Mouse (Mus musculus) adrenal gland, postnatal 36 days (tissue): ENCODE measurements around the gene Slc25a26. TPM values are rescaled to one million over a fixed set of nuclear protein-coding genes. Genes with fewer than 3 reads are reported as not detected.
A peak's percentile ranks its signal among the peaks of the same experiment; 100 is the strongest.
"Not testable (repeated sequence)": the region's sequence is repeated elsewhere in the genome, so short reads cannot be mapped to it uniquely, and the experiment has no call there.

Source experiments
- DNase-seq, 2 experiments: peaks; one replicate each; pipeline ENCODE4 v3.0.0; 2021; ENCODE audit warnings: mixed read lengths in 1 of 2
- total RNA-seq, 2 experiments: library from RNA; stranded (reverse); gene quantifications; 2 replicates each; pipeline ENCODE4 v1.2.3; 2021

Gene Slc25a26
- total RNA-seq, 2 experiments from 2014 or later, result 14.2 to 14.7 TPM

- DNase-seq, result no peak
These were observed 50.7 kb downstream of the Slc25a26 start for GRCm38 (mm10) chr6:94550851-94551250.

GRCm38 (mm10) chr6:94553085-94553484 is 53.0 kb downstream of the Slc25a26 start:
- DNase-seq, result no peak

- DNase-seq, result not testable (repeated sequence)
These were observed 58.5 kb downstream of the Slc25a26 start for GRCm38 (mm10) chr6:94558603-94559002.

- no peak for DNase-seq
These were observed 60.8 kb downstream of the Slc25a26 start for GRCm38 (mm10) chr6:94560896-94561295.

GRCm38 (mm10) chr6:94561346-94561745 is 61.2 kb downstream of the Slc25a26 start:
- no peak for DNase-seq

- DNase-seq, result peak in 1 of 2 experiments; percentile 14
These were observed 63.2 kb downstream of the Slc25a26 start for GRCm38 (mm10) chr6:94563203-94563940.

- DNase-seq, result no peak
These were observed 65.6 kb downstream of the Slc25a26 start for GRCm38 (mm10) chr6:94565766-94566165.

GRCm38 (mm10) chr6:94568040-94568439 is 67.9 kb downstream of the Slc25a26 start:
- DNase-seq, result no peak

GRCm38 (mm10) chr6:94575526-94576166 is 75.5 kb downstream of the Slc25a26 start:
- no peak for DNase-seq

- DNase-seq, result no peak
These were observed 77.9 kb downstream of the Slc25a26 start for GRCm38 (mm10) chr6:94577991-94578390.

GRCm38 (mm10) chr6:94582055-94582454 is 81.9 kb downstream of the Slc25a26 start:
- DNase-seq, result no peak

- DNase-seq, result no peak
These were observed 84.1 kb downstream of the Slc25a26 start for GRCm38 (mm10) chr6:94584147-94584695.

GRCm38 (mm10) chr6:94584976-94585375 is 84.8 kb downstream of the Slc25a26 start:
- DNase-seq, result no peak

- no peak for DNase-seq
These were observed 88.2 kb downstream of the Slc25a26 start for GRCm38 (mm10) chr6:94588365-94588764.

- DNase-seq, result no peak
These were observed 92.1 kb downstream of the Slc25a26 start for GRCm38 (mm10) chr6:94592243-94592642.

GRCm38 (mm10) chr6:94592710-94593109 is 92.6 kb downstream of the Slc25a26 start:
- DNase-seq, result no peak

GRCm38 (mm10) chr6:94594096-94594665 is 94.0 kb downstream of the Slc25a26 start:
- no peak for DNase-seq

GRCm38 (mm10) chr6:94594711-94595110 is 94.6 kb downstream of the Slc25a26 start:
- no peak for DNase-seq

- DNase-seq, result no peak
These were observed 95.1 kb downstream of the Slc25a26 start for GRCm38 (mm10) chr6:94595206-94595605.

GRCm38 (mm10) chr6:94596051-94596760 is 96.1 kb downstream of the Slc25a26 start:
- no peak for DNase-seq

GRCm38 (mm10) chr6:94596761-94597485 is 96.8 kb downstream of the Slc25a26 start:
- DNase-seq, result peak; percentile 33 to 46

- no peak for DNase-seq
These were observed 98.3 kb downstream of the Slc25a26 start for GRCm38 (mm10) chr6:94598421-94598820.
